Mouse (Mus musculus): ENCODE measurements around the gene Crygf. TPM values are rescaled to one million over a fixed set of nuclear protein-coding genes. Genes with fewer than 3 reads are reported as not detected.
"Not testable (repeated sequence)": the region's sequence is repeated elsewhere in the genome, so short reads cannot be mapped to it uniquely, and the experiment has no call there.

Gene Crygf
- not detected in 2 replicates for polyA plus RNA-seq (2014; fragmentation: Nextera tagmentation; extraction: Ambion mirVana)

DNA sequence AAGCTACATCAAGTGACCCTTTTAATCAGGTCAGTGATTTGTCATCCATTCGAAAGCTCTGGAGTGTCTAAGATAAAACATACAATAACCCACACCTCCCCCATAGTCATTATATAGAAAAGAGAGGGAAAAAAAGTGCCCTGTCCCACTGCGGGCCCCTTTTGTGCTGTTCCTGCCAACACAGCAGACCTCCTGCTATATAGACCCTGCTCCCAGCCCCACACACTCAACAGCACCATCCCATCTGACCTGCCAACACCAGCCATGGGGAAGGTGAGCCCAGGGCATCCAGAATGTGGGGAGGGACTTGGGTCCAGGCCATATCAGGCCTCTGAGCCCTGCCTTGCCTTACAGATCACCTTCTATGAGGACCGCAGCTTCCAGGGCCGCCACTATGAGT, at the start of gene Crygf:
Crygf (plus strand) TSS at position 227 of the 400 bp plus-strand sequence.
- 75% methylated on average over 4 of the region's 4 CpGs for WGBS
- H3K27me3 ChIP-seq (ENCODE audit: control insufficient read depth, insufficient read depth, low read length): no peaks in the 10 kb centered on the region
- H3K4me2 ChIP-seq (ENCODE audit: low read length): no peak within 1 kb of the TSS
- no peak within 1 kb of the TSS for H3K9ac ChIP-seq (replicated peaks; ENCODE audit: low read length)
- no peak for ATAC-seq (ENCODE audit: low FRiP score, low TSS enrichment)
- H3K4me1 ChIP-seq (ENCODE audit: control insufficient read depth, insufficient read depth, low read length): no peaks in the 10 kb centered on the region
- no peaks in the 10 kb centered on the region for H3K36me3 ChIP-seq (ENCODE audit: control insufficient read depth, insufficient read depth, low read length)
- no peak for DNase-seq
- no peak within 1 kb of the TSS for H3K4me3 ChIP-seq (replicated peaks; ENCODE audit: low read depth, low read length)
- H3K27ac ChIP-seq (replicated peaks; ENCODE audit: low read depth, low read length): no peak within 1 kb of the TSS
- H3K9me3 ChIP-seq (ENCODE audit: control insufficient read depth, low read length): no peaks in the 10 kb centered on the region

DNA sequence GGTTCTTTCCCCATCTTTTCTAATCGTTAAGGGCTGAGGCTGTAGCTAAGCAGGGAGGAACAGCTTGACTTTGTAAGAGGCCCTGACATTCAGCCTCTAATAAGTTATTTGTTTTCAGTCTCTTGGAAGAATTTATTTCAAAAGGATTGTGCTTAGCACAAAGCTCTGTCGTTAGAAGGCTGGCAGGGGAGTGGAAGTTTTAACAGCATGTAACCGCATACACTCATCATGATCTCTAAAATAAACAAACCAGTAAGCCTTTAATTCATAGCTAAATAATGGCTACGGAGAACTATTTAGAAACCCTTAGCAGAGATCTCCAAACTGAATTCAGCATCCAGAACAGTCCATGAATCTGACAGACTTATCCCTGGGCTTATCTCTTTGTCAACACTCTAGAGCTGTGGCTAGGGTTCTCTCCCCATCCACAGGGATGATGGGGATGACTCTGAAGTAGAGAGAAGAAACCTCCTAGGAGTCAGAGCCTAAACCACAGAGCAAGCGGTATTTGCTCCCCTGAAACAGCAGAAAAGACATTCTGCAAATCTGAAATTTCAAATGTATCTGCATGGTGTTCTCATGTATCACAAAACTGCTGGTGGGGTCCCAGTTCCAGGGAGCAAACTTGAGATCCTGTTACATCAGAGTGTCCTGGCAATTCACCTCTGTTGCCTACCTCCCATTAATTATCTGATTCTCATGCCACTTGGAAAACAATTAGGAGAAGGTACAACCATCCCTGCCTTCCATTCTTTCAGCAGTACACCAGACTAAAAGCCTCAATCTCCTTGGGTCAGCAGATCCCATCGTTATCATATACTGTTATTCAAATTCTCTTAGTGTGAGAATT, 734 bp upstream of the Crygf start:
- Histone ChIP-seq H3K27me3 (ENCODE audit: control insufficient read depth, insufficient read depth, low read length) (no peaks in the 10 kb centered on the region), H3K4me3 (replicated peaks; ENCODE audit: low read depth, low read length) (no peak overlapping the region), H3K4me1 (ENCODE audit: control insufficient read depth, insufficient read depth, low read length) (no peaks in the 10 kb centered on the region), H3K9ac (replicated peaks; ENCODE audit: low read length) (no peak overlapping the region), H3K9me3 (ENCODE audit: control insufficient read depth, low read length) (no peaks in the 10 kb centered on the region), H3K36me3 (ENCODE audit: control insufficient read depth, insufficient read depth, low read length) (no peaks in the 10 kb centered on the region), H3K4me2 (ENCODE audit: low read length) (no peak overlapping the region), H3K27ac (replicated peaks; ENCODE audit: low read depth, low read length) (no peak overlapping the region)
- DNase-seq (peak; percentile 8), ATAC-seq (ENCODE audit: low FRiP score, low TSS enrichment) (no peak)
- 62% methylated on average over 6 of the region's 6 CpGs for WGBS

DNA sequence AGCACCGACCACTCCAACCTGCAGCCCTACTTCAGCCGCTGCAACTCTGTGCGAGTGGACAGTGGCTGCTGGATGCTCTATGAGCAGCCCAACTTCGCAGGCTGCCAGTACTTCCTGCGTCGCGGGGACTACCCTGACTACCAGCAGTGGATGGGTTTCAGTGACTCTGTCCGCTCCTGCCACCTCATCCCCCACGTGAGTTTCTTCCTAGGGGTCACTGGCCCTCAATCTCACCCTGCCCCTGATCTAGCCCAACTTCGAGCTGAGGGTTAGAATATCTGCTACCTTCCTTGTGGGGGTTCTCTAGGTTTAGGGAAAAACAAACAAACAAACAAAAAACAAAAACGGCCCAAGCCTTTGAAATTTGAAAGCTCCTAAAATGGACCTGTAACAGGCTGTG, 376 bp downstream of the Crygf start:
- 85% methylated on average over 11 of the region's 11 CpGs for WGBS
- not testable (repeated sequence) for H3K27me3 ChIP-seq (ENCODE audit: control insufficient read depth, insufficient read depth, low read length); DNase-seq; H3K9me3 ChIP-seq (ENCODE audit: control insufficient read depth, low read length); H3K36me3 ChIP-seq (ENCODE audit: control insufficient read depth, insufficient read depth, low read length); H3K4me3 ChIP-seq (replicated peaks; ENCODE audit: low read depth, low read length); H3K4me2 ChIP-seq (ENCODE audit: low read length); H3K4me1 ChIP-seq (ENCODE audit: control insufficient read depth, insufficient read depth, low read length); H3K27ac ChIP-seq (replicated peaks; ENCODE audit: low read depth, low read length); H3K9ac ChIP-seq (replicated peaks; ENCODE audit: low read length); ATAC-seq (ENCODE audit: low FRiP score, low TSS enrichment)

DNA sequence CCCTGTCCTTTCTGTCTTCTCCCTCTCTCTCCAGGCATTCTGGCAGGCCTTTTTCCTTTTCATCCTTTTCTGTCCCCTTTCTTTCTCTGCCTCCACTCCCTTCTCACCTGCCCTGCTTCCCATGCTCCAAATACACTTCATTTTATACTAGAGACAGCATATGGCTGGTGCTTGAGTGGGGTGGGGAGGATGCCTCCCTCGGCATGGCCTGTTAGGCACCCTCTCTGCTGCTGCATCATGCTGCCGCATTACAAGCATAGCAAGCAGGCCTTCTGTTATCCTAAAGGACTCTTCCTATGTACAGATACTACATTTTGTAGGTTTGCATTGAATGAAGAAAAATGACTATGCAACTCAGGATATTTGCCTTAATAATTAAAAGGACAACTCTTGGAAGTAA, 3.7 kb downstream of the Crygf start:
- ATAC-seq (ENCODE audit: low FRiP score, low TSS enrichment): no peak
- no peak for DNase-seq

DNA sequence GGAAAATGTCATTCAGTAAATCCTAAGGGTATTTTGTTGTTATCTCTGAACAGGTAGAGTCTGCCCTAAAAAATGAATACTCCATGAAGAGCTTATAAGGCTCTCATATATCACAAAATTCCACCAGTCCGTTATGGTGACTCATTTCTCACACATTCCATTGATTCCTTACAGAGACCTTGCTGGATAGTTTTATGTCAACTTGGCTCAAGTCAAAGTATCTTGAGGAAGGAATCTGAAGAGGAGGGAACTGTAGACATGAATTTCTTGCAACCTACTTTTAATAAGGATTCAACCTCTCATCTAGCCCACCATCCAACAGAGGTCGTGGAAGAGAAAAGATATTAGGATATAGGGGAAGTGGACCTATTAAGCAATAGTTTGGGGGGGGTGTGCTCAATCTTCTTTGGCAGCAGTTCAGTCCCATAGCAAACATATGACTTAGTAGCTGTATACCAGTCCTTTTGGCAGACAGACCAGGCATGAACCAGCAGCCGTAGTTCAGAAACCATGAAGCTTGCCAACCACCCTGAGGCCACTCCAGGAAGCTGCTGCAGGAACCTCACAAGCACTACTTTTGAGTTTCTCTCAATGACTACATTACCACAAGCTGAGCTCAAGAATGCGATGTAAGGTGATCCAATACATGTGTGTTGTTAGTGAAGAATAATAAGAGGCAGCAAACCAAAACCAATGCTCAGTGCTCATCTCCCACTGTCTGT, 5.9 kb downstream of the Crygf start:
- ATAC-seq (ENCODE audit: low FRiP score, low TSS enrichment): no peak

More for the DNA sequence above, 3.7 kb downstream of the Crygf start:
- 84% methylated on average over 2 of the region's 2 CpGs for WGBS
- H3K4me3 ChIP-seq (replicated peaks; ENCODE audit: low read depth, low read length): no peak overlapping the region
- no peaks in the 10 kb centered on the region for H3K36me3 ChIP-seq (ENCODE audit: control insufficient read depth, insufficient read depth, low read length)
- H3K9me3 ChIP-seq (ENCODE audit: control insufficient read depth, low read length): no peaks in the 10 kb centered on the region
- H3K27ac ChIP-seq (replicated peaks; ENCODE audit: low read depth, low read length): no peak overlapping the region
- H3K4me1 ChIP-seq (ENCODE audit: control insufficient read depth, insufficient read depth, low read length): no peaks in the 10 kb centered on the region
- H3K27me3 ChIP-seq (ENCODE audit: control insufficient read depth, insufficient read depth, low read length): no peaks in the 10 kb centered on the region
- no peak overlapping the region for H3K4me2 ChIP-seq (ENCODE audit: low read length)
- H3K9ac ChIP-seq (replicated peaks; ENCODE audit: low read length): no peak overlapping the region

More for the DNA sequence above, 5.9 kb downstream of the Crygf start:
- 89% methylated on average over 4 of the region's 4 CpGs for WGBS
- Histone ChIP-seq H3K4me2 (ENCODE audit: low read length) (no peak overlapping the region), H3K9ac (replicated peaks; ENCODE audit: low read length) (no peak overlapping the region), H3K4me1 (ENCODE audit: control insufficient read depth, insufficient read depth, low read length) (no peaks in the 10 kb centered on the region), H3K9me3 (ENCODE audit: control insufficient read depth, low read length) (no peaks in the 10 kb centered on the region), H3K4me3 (replicated peaks; ENCODE audit: low read depth, low read length) (no peak overlapping the region), H3K36me3 (ENCODE audit: control insufficient read depth, insufficient read depth, low read length) (no peaks in the 10 kb centered on the region), H3K27ac (replicated peaks; ENCODE audit: low read depth, low read length) (no peak overlapping the region), H3K27me3 (ENCODE audit: control insufficient read depth, insufficient read depth, low read length) (no peaks in the 10 kb centered on the region)
- DNase-seq: no peak

Other genes with a start within 250 kb of the Crygf start
- 489 and 491 TPM in 2 replicates for gene Map2, start 248.8 kb downstream of the Crygf start, polyA plus RNA-seq (2014; fragmentation: Nextera tagmentation; extraction: Ambion mirVana)

Measured in midbrain, embryonic 14.5 days (tissue).